Mouse (Mus musculus) embryonic facial prominence, embryonic 15.5 days (tissue): Measurements from ENCODE around the gene Cbx5. TPM values are rescaled to one million over a fixed set of nuclear protein-coding genes. Genes with fewer than 3 reads are reported as not detected.

Source experiments
- ATAC-seq: fragments of 200-750 bp; cut with Nextera tagmentation; 2 replicates; pipeline ENCODE4 v1.8.0; 2017; ENCODE audit warnings: low read depth, moderate TSS enrichment; ENCODE audit not compliant: insufficient number of reproducible peaks, low FRiP score, low TSS enrichment
- H3K27ac ChIP-seq: fragments of 300-500 bp; sonication (generic); replicated peaks from 2 replicates; pipeline ENCODE4 v1.5.1; 2015; ENCODE audit warnings: mild to moderate bottlenecking, inconsistent platforms
- H3K27me3 ChIP-seq: fragments of 300-500 bp; sonication (generic); 2 replicates; pipeline ENCODE4 v1.6.1; 2015; ENCODE audit warnings: inconsistent platforms
- H3K36me3 ChIP-seq: fragments of 300-500 bp; sonication (generic); 2 replicates; pipeline ENCODE4 v1.6.1; 2015; ENCODE audit warnings: mild to moderate bottlenecking, inconsistent platforms
- H3K4me1 ChIP-seq: fragments of 300-500 bp; sonication (generic); 2 replicates; pipeline ENCODE4 v1.6.1; 2015; ENCODE audit warnings: inconsistent platforms
- H3K4me2 ChIP-seq: fragments of 300-500 bp; sonication (generic); replicated peaks from 2 replicates; pipeline ENCODE4 v1.6.1; 2015; ENCODE audit warnings: mild to moderate bottlenecking, inconsistent platforms
- H3K4me3 ChIP-seq: fragments of 300-500 bp; sonication (generic); replicated peaks from 2 replicates; pipeline ENCODE4 v1.5.1; 2015; ENCODE audit warnings: mild to moderate bottlenecking, inconsistent platforms
- H3K9ac ChIP-seq: fragments of 300-500 bp; sonication (generic); 2 replicates; pipeline ENCODE4 v1.6.1; 2015; ENCODE audit warnings: inconsistent platforms
- H3K9me3 ChIP-seq: fragments of 300-500 bp; sonication (generic); replicated peaks from 2 replicates; pipeline ENCODE4 v1.6.1; 2016; ENCODE audit warnings: inconsistent platforms
- WGBS: fragments of 180-500 bp; shearing (Covaris S2); methylation state at CpG from one replicate; pipeline ENCODE4 v1.1.7; 2015; 5-methylcytosine and 5-hydroxymethylcytosine counted together
- polyA plus RNA-seq: library from polyadenylated mRNA; unstranded; fragments of >200 nt; fragmentation: Nextera tagmentation; extraction: Ambion mirVana; gene quantifications from 2 replicates; pipeline ENCODE4 v1.2.1, GENCODE M21; 2015

Gene Cbx5
- polyA plus RNA-seq, 1 experiment from 2014 or later: 84.3 TPM

DNA sequence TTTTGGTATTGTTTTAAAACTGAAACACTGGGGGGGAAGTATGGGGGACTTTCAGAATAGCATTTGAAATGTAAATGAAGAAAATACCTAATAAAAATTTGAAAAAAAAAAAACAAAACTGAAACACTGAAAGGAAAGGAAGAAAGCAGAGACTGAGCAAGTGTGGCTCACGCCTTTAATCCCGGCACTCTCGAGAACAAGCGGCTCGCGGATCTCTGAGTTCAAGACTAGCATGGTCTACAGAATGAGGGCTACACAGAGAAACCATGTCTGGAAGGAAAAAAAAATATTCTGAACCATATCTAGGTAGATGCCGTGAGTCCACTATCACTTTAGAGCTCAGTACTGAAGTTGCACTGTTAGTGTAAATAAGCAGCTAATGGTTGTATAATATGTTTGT, 2.3 kb downstream of the Cbx5 start:
- H3K27me3 ChIP-seq: no peaks in the 10 kb centered on the region
- H3K9me3 ChIP-seq: no peaks in the 10 kb centered on the region
- no peak for ATAC-seq
- peaks cover 3% of the 10 kb centered on the region for H3K4me1 ChIP-seq
- H3K4me2 ChIP-seq: no peak overlapping the region
- H3K9ac ChIP-seq: no peak overlapping the region
- H3K36me3 ChIP-seq: peaks cover 20% of the 10 kb centered on the region
- no peak overlapping the region for H3K4me3 ChIP-seq
- H3K27ac ChIP-seq: no peak overlapping the region
- 93% methylated on average over 7 of the region's 7 CpGs for WGBS

DNA sequence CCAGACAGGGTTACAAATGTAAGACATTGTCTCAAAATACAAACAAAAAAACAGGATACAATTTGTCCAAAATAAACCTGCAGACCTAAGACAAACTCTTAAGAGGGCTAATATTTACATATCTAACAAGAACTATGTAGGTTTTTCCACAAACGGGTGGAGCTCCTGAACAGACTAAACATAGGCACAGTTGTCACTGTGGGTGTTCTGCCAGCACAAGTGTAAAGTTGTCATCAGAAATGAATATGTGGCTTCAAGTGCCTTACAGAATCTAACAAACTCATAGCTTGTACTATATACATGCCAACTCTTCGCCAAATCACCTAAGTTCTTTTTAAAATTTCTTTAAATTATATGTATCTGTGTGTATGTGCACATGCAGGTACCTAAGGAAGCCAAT, 6.5 kb downstream of the Cbx5 start:
- ATAC-seq: no peak
- no peak overlapping the region for H3K27ac ChIP-seq
- H3K36me3 ChIP-seq: peaks cover 14% of the 10 kb centered on the region
- H3K9ac ChIP-seq: no peak overlapping the region
- no peaks in the 10 kb centered on the region for H3K9me3 ChIP-seq
- H3K4me1 ChIP-seq: no peaks in the 10 kb centered on the region
- no peak overlapping the region for H3K4me3 ChIP-seq
- no peaks in the 10 kb centered on the region for H3K27me3 ChIP-seq
- no peak overlapping the region for H3K4me2 ChIP-seq
- 76% methylated on average over 2 of the region's 2 CpGs for WGBS

DNA sequence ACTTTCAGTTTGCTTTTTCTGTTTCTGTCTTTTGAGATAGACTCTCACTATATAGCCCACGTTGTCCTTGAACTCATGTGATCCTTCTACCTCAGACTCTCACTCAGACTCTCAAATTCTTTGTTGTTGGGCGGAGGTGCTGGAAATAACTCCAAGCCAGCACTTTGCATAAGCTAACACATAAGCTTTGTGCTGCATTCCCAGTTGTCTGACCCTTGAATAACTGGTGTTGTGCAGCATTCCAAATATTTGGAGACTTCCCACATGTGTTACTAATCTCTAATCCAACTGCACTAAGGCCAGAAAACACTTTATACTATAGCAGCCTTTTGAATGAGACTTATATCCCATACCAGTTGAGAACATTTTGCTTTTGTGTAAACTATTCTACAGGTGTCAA, 10.7 kb downstream of the Cbx5 start:
- 64% methylated on average over 2 of the region's 2 CpGs for WGBS
- ATAC-seq: no peak

DNA sequence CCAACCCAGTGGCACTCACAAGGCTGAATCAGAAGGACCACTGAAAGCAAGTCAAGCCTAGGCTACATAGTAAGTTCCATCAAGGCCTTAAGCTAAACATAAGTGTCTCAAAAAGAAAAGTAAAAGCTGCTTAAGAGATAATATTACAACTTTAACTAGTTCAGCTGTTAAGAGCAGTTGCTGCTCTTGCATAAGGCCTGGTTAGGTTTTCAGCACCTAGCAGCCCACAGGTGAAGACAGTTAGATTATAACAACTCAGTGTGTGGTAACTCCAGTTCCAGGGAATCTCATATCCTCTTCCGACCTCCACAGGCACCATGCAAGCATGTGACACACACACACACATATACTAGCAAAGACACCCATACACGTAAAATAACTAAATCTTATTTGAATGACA, 12.0 kb downstream of the Cbx5 start:
- 67% methylated on average over 2 of the region's 2 CpGs for WGBS
- Histone ChIP-seq H3K27me3 (no peaks in the 10 kb centered on the region), H3K4me2 (no peak overlapping the region), H3K27ac (no peak overlapping the region), H3K4me3 (no peak overlapping the region), H3K36me3 (no peaks in the 10 kb centered on the region), H3K9me3 (no peaks in the 10 kb centered on the region), H3K4me1 (peaks cover 10% of the 10 kb centered on the region; the same call in 1 of the 2 replicates), H3K9ac (no peak overlapping the region)
- no peak for ATAC-seq

More for the DNA sequence above, 10.7 kb downstream of the Cbx5 start:
- Histone ChIP-seq H3K36me3 (no peaks in the 10 kb centered on the region), H3K4me2 (no peak overlapping the region), H3K27ac (peak overlapping the region; percentile 4; the same call in 1 of the 2 replicates), H3K4me1 (peaks cover 10% of the 10 kb centered on the region; the same call in 1 of the 2 replicates), H3K9ac (no peak overlapping the region), H3K27me3 (no peaks in the 10 kb centered on the region), H3K4me3 (no peak overlapping the region), H3K9me3 (no peaks in the 10 kb centered on the region)

DNA sequence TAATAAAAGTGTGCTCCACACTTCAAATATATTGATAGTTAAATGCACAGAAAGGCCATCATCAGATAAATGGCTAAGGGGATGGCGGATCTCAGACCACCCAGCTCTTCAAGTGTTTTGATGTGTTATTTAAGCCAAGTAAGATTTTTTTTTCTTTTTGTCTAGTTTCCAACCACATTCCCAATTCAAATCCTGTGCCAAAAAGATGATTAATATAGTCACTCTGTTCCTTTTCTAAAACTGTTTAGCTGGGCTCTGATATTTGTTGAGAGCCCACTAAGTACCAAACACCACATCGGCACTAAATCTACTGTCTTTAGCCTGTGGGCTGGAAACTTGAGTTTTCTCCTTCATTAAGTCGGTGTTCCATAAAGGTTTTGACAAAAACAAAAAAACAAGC, 12.6 kb downstream of the Cbx5 start:
- 83% methylated on average over 3 of the region's 3 CpGs for WGBS
- H3K4me2 ChIP-seq: no peak overlapping the region
- no peaks in the 10 kb centered on the region for H3K36me3 ChIP-seq
- H3K4me3 ChIP-seq: no peak overlapping the region
- no peak overlapping the region for H3K27ac ChIP-seq
- ATAC-seq: no peak
- no peaks in the 10 kb centered on the region for H3K27me3 ChIP-seq
- no peaks in the 10 kb centered on the region for H3K9me3 ChIP-seq
- peaks cover 10% of the 10 kb centered on the region; the same call in 1 of the 2 replicates for H3K4me1 ChIP-seq
- no peak overlapping the region for H3K9ac ChIP-seq

DNA sequence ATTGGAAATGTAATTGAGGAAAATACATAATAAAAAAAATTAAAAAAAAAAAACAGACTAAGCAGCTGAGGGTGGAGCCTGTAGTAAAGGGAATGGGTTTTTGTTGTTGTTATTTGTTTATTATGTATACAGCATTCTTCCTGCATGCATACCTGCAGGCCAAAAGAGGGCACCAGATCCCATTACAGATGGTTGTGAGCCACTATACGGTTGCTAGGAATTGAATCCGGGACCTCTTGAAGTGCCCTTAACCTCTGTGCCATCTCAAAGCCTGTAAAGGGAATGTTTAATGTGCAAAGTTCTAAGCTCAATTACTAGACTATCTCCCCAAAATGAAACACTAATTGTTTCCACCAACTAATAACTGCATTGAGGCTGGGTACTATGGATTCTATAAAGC, 15.5 kb downstream of the Cbx5 start:
- no peak for ATAC-seq
- no peak overlapping the region for H3K9ac ChIP-seq
- H3K27ac ChIP-seq: no peak overlapping the region
- 0 out of 2 replicates have a peak, but pooled peaks cover under 1% of the 10 kb centered on the region for H3K36me3 ChIP-seq
- no peak overlapping the region for H3K4me3 ChIP-seq
- 83% methylated on average over 2 of the region's 2 CpGs for WGBS
- H3K9me3 ChIP-seq: no peaks in the 10 kb centered on the region
- H3K27me3 ChIP-seq: no peaks in the 10 kb centered on the region
- H3K4me2 ChIP-seq: no peak overlapping the region
- H3K4me1 ChIP-seq: peaks cover 10% of the 10 kb centered on the region; the same call in 1 of the 2 replicates

- no peak overlapping the region for H3K27ac ChIP-seq
- ATAC-seq: no peak
Observed at GRCm38 (mm10) chr15:103221386-103221785, 18.2 kb downstream of the Cbx5 start.

GRCm38 (mm10) chr15:103220785-103221184, 18.8 kb downstream of the Cbx5 start:
- Histone ChIP-seq H3K4me1 (peaks cover 5% of the 10 kb centered on the region), H3K27me3 (no peaks in the 10 kb centered on the region), H3K36me3 (0 out of 2 replicates have a peak, but pooled peaks cover 3% of the 10 kb centered on the region), H3K27ac (peak overlapping the region; percentile 71; the same call in 1 of the 2 replicates), H3K9ac (no peak overlapping the region), H3K9me3 (no peaks in the 10 kb centered on the region), H3K4me3 (no peak overlapping the region), H3K4me2 (no peak overlapping the region)
- 0 out of 2 replicates have a peak, but pooled peaks have one; percentile 11 for ATAC-seq
- 38% methylated on average over 3 of the region's 3 CpGs for WGBS

More at GRCm38 (mm10) chr15:103221386-103221785, 18.2 kb downstream of the Cbx5 start:
- 72% methylated on average over 1 of the region's 1 CpGs for WGBS
- H3K9me3 ChIP-seq: no peaks in the 10 kb centered on the region
- H3K4me3 ChIP-seq: no peak overlapping the region
- no peaks in the 10 kb centered on the region for H3K27me3 ChIP-seq
- no peak overlapping the region for H3K4me2 ChIP-seq
- no peak overlapping the region for H3K9ac ChIP-seq
- H3K4me1 ChIP-seq: no peaks in the 10 kb centered on the region
- 0 out of 2 replicates have a peak, but pooled peaks cover 3% of the 10 kb centered on the region for H3K36me3 ChIP-seq

- Histone ChIP-seq H3K36me3 (peaks cover 20% of the 10 kb centered on the region), H3K4me1 (peaks cover 18% of the 10 kb centered on the region), H3K27ac (peak overlapping the region; percentile 93), H3K4me2 (peak overlapping the region; percentile 60), H3K9ac (no peak overlapping the region), H3K27me3 (no peaks in the 10 kb centered on the region), H3K9me3 (no peaks in the 10 kb centered on the region), H3K4me3 (0 out of 2 replicates have a peak overlapping the region, but pooled peaks have one; percentile 46)
- ATAC-seq: no peak
- 26% methylated on average over 2 of the region's 2 CpGs for WGBS
Observed at GRCm38 (mm10) chr15:103216052-103216451, 23.6 kb downstream of the Cbx5 start.

- H3K27me3 ChIP-seq: no peaks in the 10 kb centered on the region
- peak overlapping the region; percentile 44; the same call in 1 of the 2 replicates for H3K9ac ChIP-seq
- H3K9me3 ChIP-seq: no peaks in the 10 kb centered on the region
- peak; percentile 90 for ATAC-seq
- 1% methylated on average over 15 of the region's 15 CpGs for WGBS
- H3K27ac ChIP-seq: peak overlapping the region; percentile 93
- peak overlapping the region; percentile 60 for H3K4me2 ChIP-seq
- H3K4me1 ChIP-seq: peaks cover 18% of the 10 kb centered on the region
- peak overlapping the region; percentile 46 for H3K4me3 ChIP-seq
- peaks cover 28% of the 10 kb centered on the region for H3K36me3 ChIP-seq
Observed at GRCm38 (mm10) chr15:103214971-103215907, 24.4 kb downstream of the Cbx5 start.

- Histone ChIP-seq H3K4me1 (peaks cover 18% of the 10 kb centered on the region), H3K9ac (no peak overlapping the region), H3K36me3 (peaks cover 34% of the 10 kb centered on the region), H3K4me3 (peak overlapping the region; percentile 16), H3K27me3 (no peaks in the 10 kb centered on the region), H3K27ac (peak overlapping the region; percentile 69), H3K9me3 (no peaks in the 10 kb centered on the region), H3K4me2 (peak overlapping the region; percentile 42)
- no peak for ATAC-seq
- WGBS: 18% methylated on average over 2 of the region's 2 CpGs
Observed at GRCm38 (mm10) chr15:103214149-103214548, 25.5 kb downstream of the Cbx5 start.
